Comparison of ENCODE assay signal across 8 mouse cellular contexts in the genomic region with DNA sequence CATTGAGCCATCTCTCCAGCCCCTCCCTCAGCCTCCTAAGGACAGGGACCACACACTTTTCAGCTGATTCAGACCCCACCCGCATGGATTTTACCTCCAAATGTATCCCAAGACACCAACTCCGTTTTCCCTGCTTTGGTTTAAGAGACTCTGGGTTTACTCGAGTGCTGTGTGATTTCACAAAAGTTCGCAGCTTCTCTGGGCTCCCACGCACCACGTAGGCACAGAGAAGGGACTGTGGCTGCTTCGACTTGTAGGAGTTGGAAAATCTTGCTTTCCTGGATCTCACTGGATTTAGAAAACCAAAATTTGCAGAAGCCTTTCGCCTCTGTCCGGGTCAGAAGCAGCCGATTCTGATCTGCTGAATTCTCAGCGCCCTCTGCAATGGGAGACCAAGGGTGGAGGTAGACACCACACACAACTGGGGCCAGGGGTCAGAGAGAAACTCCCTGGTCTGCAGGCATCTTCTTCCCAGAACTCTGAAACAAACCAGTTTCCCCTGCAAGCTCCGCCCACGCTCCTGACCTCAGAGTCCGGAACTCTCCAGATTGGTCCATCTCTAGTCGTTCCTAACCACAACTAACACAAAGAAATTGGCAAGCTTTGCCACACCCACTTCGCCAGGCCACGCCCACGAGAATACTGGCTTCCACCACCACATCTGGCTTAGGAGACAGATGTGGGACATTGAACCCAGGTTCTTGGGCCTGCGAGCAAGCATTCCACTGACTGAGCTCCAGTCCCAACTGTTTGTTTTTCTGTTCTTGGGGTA. TPM values are rescaled to one million over a fixed set of nuclear protein-coding genes. Genes with fewer than 3 reads are reported as not detected.
DNase-seq lines count a peak whose midpoint lies in the region; ATAC-seq and TF ChIP-seq lines count a peak whose summit lies in the region.

No protein-coding gene starts in this region.

- no peak overlapping the region for H3K9ac ChIP-seq in hindbrain, embryonic 11.5 days (ENCODE audit: low read depth, low read length)
- no peak overlapping the region for H3K9ac ChIP-seq in hindbrain, embryonic 12.5 days
- H3K9ac ChIP-seq in embryonic facial prominence, embryonic 13.5 days: peak overlapping the region; percentile 41; the same call in 1 of the 2 replicates
- no peak overlapping the region for H3K9ac ChIP-seq in limb, embryonic 11.5 days (ENCODE audit: low read length)
- H3K9ac ChIP-seq in stomach, embryonic 15.5 days: no peak overlapping the region

- H3K27ac ChIP-seq in hindbrain, embryonic 11.5 days (ENCODE audit: low read depth, low read length): no peak overlapping the region
- H3K27ac ChIP-seq in hindbrain, embryonic 12.5 days: no peak overlapping the region
- peak overlapping the region; percentile 71 for H3K27ac ChIP-seq in embryonic facial prominence, embryonic 13.5 days
- H3K27ac ChIP-seq in limb, embryonic 11.5 days (replicated peaks; ENCODE audit: low read depth, low read length): no peak overlapping the region
- no peak overlapping the region for H3K27ac ChIP-seq in stomach, embryonic 15.5 days

- no peak overlapping the region for H3K4me2 ChIP-seq in hindbrain, embryonic 11.5 days (replicated peaks; ENCODE audit: low read depth, low read length)
- no peak overlapping the region for H3K4me2 ChIP-seq in hindbrain, embryonic 12.5 days (replicated peaks)
- H3K4me2 ChIP-seq in embryonic facial prominence, embryonic 13.5 days: peak overlapping the region; percentile 37
- no peak overlapping the region; the same call in 1 of the 2 replicates for H3K4me2 ChIP-seq in limb, embryonic 11.5 days (ENCODE audit: low read depth, severe bottlenecking)
- peak overlapping the region; percentile 12; the same call in 1 of the 2 replicates for H3K4me2 ChIP-seq in stomach, embryonic 15.5 days

- H3K9me3 ChIP-seq in hindbrain, embryonic 11.5 days (ENCODE audit: control insufficient read depth, low read length): no peaks in the 10 kb centered on the region
- H3K9me3 ChIP-seq in hindbrain, embryonic 12.5 days (replicated peaks): no peaks in the 10 kb centered on the region
- no peaks in the 10 kb centered on the region for H3K9me3 ChIP-seq in E14TG2a.4 (ENCODE audit: low read length)
- no peaks in the 10 kb centered on the region for H3K9me3 ChIP-seq in embryonic facial prominence, embryonic 13.5 days
- H3K9me3 ChIP-seq in limb, embryonic 11.5 days (ENCODE audit: control insufficient read depth, low read length): no peaks in the 10 kb centered on the region; the same call in 1 of the 2 replicates
- H3K9me3 ChIP-seq in stomach, embryonic 15.5 days: no peaks in the 10 kb centered on the region

- no peak for ATAC-seq in hindbrain, embryonic 11.5 days (ENCODE audit: low FRiP score)
- no peak for ATAC-seq in hindbrain, embryonic 12.5 days (ENCODE audit: low FRiP score)
- ATAC-seq in embryonic facial prominence, embryonic 13.5 days (ENCODE audit: insufficient number of reproducible peaks, insufficient read depth, low FRiP score, low TSS enrichment, low read depth): no peak
- ATAC-seq in limb, embryonic 11.5 days (ENCODE audit: insufficient number of reproducible peaks, low FRiP score, low TSS enrichment, low read depth): peak; percentile 36; the same call in 1 of the 2 replicates
- no peak for ATAC-seq in stomach, embryonic 15.5 days (ENCODE audit: insufficient read depth, low FRiP score, low read depth)

- no peak for TF ChIP-seq CTCF in E14TG2a.4 (conservative IDR thresholded peaks at IDR 0.05; ENCODE audit: low read length)

- H3K4me3 ChIP-seq in hindbrain, embryonic 11.5 days (ENCODE audit: low read depth, low read length): no peak overlapping the region
- no peak overlapping the region for H3K4me3 ChIP-seq in hindbrain, embryonic 12.5 days
- peak overlapping the region; percentile 61 for H3K4me3 ChIP-seq in E14TG2a.4 (replicated peaks; ENCODE audit: low read length)
- peak overlapping the region; percentile 2; the same call in 1 of the 2 replicates for H3K4me3 ChIP-seq in embryonic facial prominence, embryonic 13.5 days
- H3K4me3 ChIP-seq in limb, embryonic 11.5 days (ENCODE audit: low read depth, low read length): no peak overlapping the region
- no peak overlapping the region for H3K4me3 ChIP-seq in stomach, embryonic 15.5 days (replicated peaks)

- DNase-seq in hindbrain, embryonic 11.5 days (ENCODE audit: low spot score): peak; percentile 40
- DNase-seq in limb, embryonic 11.5 days (ENCODE audit: low spot score): peak; percentile 78
- DNase-seq in layer of hippocampus, postnatal 36 days: no peak
- no peak for DNase-seq in adrenal gland, postnatal 4 days (ENCODE audit: low spot score in 2 of 2)

- H3K4me1 ChIP-seq in hindbrain, embryonic 11.5 days (replicated peaks; ENCODE audit: control insufficient read depth, insufficient read depth, low read length): 0 out of 2 replicates have a peak, but pooled peaks cover 4% of the 10 kb centered on the region
- peaks cover 3% of the 10 kb centered on the region for H3K4me1 ChIP-seq in hindbrain, embryonic 12.5 days
- H3K4me1 ChIP-seq in E14TG2a.4 (replicated peaks; ENCODE audit: low read depth, low read length): peaks cover 40% of the 10 kb centered on the region
- peaks cover 13% of the 10 kb centered on the region for H3K4me1 ChIP-seq in embryonic facial prominence, embryonic 13.5 days
- H3K4me1 ChIP-seq in limb, embryonic 11.5 days (ENCODE audit: control insufficient read depth, insufficient read depth, low read length): peaks cover 6% of the 10 kb centered on the region; the same call in 1 of the 2 replicates
- peaks cover 10% of the 10 kb centered on the region; the same call in 1 of the 2 replicates for H3K4me1 ChIP-seq in stomach, embryonic 15.5 days

- H3K27me3 ChIP-seq in hindbrain, embryonic 11.5 days (ENCODE audit: control insufficient read depth, insufficient read depth, low read length): no peaks in the 10 kb centered on the region
- no peaks in the 10 kb centered on the region for H3K27me3 ChIP-seq in hindbrain, embryonic 12.5 days
- no peaks in the 10 kb centered on the region for H3K27me3 ChIP-seq in E14TG2a.4 (ENCODE audit: insufficient read depth, low read length)
- no peaks in the 10 kb centered on the region for H3K27me3 ChIP-seq in embryonic facial prominence, embryonic 13.5 days
- no peaks in the 10 kb centered on the region for H3K27me3 ChIP-seq in limb, embryonic 11.5 days (ENCODE audit: control insufficient read depth, insufficient read depth, low read length)
- H3K27me3 ChIP-seq in stomach, embryonic 15.5 days (replicated peaks): no peaks in the 10 kb centered on the region

- WGBS in hindbrain, embryonic 11.5 days: 37% methylated on average over 19 of the region's 19 CpGs
- WGBS in hindbrain, embryonic 12.5 days: 38% methylated on average over 19 of the region's 19 CpGs
- WGBS in embryonic facial prominence, embryonic 13.5 days: 28% methylated on average over 19 of the region's 19 CpGs
- WGBS in limb, embryonic 11.5 days: 31% methylated on average over 19 of the region's 19 CpGs
- WGBS in stomach, embryonic 15.5 days: 31% methylated on average over 19 of the region's 19 CpGs

- no peaks in the 10 kb centered on the region for H3K36me3 ChIP-seq in hindbrain, embryonic 11.5 days (ENCODE audit: control insufficient read depth, insufficient read depth, low read length)
- H3K36me3 ChIP-seq in hindbrain, embryonic 12.5 days: no peaks in the 10 kb centered on the region
- no peaks in the 10 kb centered on the region for H3K36me3 ChIP-seq in E14TG2a.4 (ENCODE audit: insufficient read depth, low read length)
- no peaks in the 10 kb centered on the region for H3K36me3 ChIP-seq in embryonic facial prominence, embryonic 13.5 days
- H3K36me3 ChIP-seq in limb, embryonic 11.5 days (ENCODE audit: control insufficient read depth, insufficient read depth, low read length): no peaks in the 10 kb centered on the region
- H3K36me3 ChIP-seq in stomach, embryonic 15.5 days: no peaks in the 10 kb centered on the region

RNA-seq across cellular contexts. Expression of a gene that starts 22.0 kb away (rescaled TPM):
- 570 and 615 TPM in 2 replicates for polyA plus RNA-seq in hindbrain, embryonic 11.5 days (2014; fragmentation: Nextera tagmentation; extraction: Ambion mirVana)
- polyA plus RNA-seq in hindbrain, embryonic 12.5 days (2016; fragmentation: Nextera tagmentation; extraction: Ambion mirVana): 699 and 764 TPM in 2 replicates
- polyA plus RNA-seq in embryonic facial prominence, embryonic 13.5 days (2015; fragmentation: Nextera tagmentation; extraction: Ambion mirVana): 392 and 441 TPM in 2 replicates
- polyA plus RNA-seq in limb, embryonic 11.5 days (2014; fragmentation: Nextera tagmentation; extraction: Ambion mirVana): 678 and 708 TPM in 2 replicates
- polyA plus RNA-seq in stomach, embryonic 15.5 days (2015; fragmentation: Nextera tagmentation; extraction: Ambion mirVana): 181 and 185 TPM in 2 replicates
- 100 to 1,000 TPM; 185 to 194 TPM for total RNA-seq in layer of hippocampus, postnatal 36 days (2021)
- total RNA-seq in adrenal gland, postnatal 4 days (2021): 100 to 1,000 TPM; 122 to 151 TPM

RNA-seq across cellular contexts. Expression of a gene that starts 31.6 kb away (rescaled TPM):
- polyA plus RNA-seq in hindbrain, embryonic 11.5 days (2014; fragmentation: Nextera tagmentation; extraction: Ambion mirVana): 15,671 and 16,656 TPM in 2 replicates
- 14,392 and 16,600 TPM in 2 replicates for polyA plus RNA-seq in hindbrain, embryonic 12.5 days (2016; fragmentation: Nextera tagmentation; extraction: Ambion mirVana)
- polyA plus RNA-seq in embryonic facial prominence, embryonic 13.5 days (2015; fragmentation: Nextera tagmentation; extraction: Ambion mirVana): 14,475 and 16,597 TPM in 2 replicates
- 16,455 and 16,911 TPM in 2 replicates for polyA plus RNA-seq in limb, embryonic 11.5 days (2014; fragmentation: Nextera tagmentation; extraction: Ambion mirVana)
- polyA plus RNA-seq in stomach, embryonic 15.5 days (2015; fragmentation: Nextera tagmentation; extraction: Ambion mirVana): 14,327 and 14,357 TPM in 2 replicates
- total RNA-seq in layer of hippocampus, postnatal 36 days (2021): 1,000 to 10,000 TPM; 3,215 to 3,370 TPM
- total RNA-seq in adrenal gland, postnatal 4 days (2021): 1,000 to 10,000 TPM; 3,089 to 3,273 TPM

RNA-seq across cellular contexts. Expression of a gene that starts 42.9 kb away (rescaled TPM):
- polyA plus RNA-seq in hindbrain, embryonic 11.5 days (2014; fragmentation: Nextera tagmentation; extraction: Ambion mirVana): 12.1 and 14.5 TPM in 2 replicates
- 24.6 and 26.9 TPM in 2 replicates for polyA plus RNA-seq in hindbrain, embryonic 12.5 days (2016; fragmentation: Nextera tagmentation; extraction: Ambion mirVana)
- polyA plus RNA-seq in embryonic facial prominence, embryonic 13.5 days (2015; fragmentation: Nextera tagmentation; extraction: Ambion mirVana): 15.0 and 15.7 TPM in 2 replicates
- 10.2 and 11.1 TPM in 2 replicates for polyA plus RNA-seq in limb, embryonic 11.5 days (2014; fragmentation: Nextera tagmentation; extraction: Ambion mirVana)
- polyA plus RNA-seq in stomach, embryonic 15.5 days (2015; fragmentation: Nextera tagmentation; extraction: Ambion mirVana): 12.3 and 12.6 TPM in 2 replicates
- total RNA-seq in layer of hippocampus, postnatal 36 days (2021): 10 to 100 TPM; 37.1 to 41.6 TPM
- total RNA-seq in adrenal gland, postnatal 4 days (2021): 10 to 100 TPM; 18.3 to 20.9 TPM

Comparison
In these comparisons a context has a peak if more than half of its experiments do, and no peak if none do; other contexts are left out.
1. DNase-seq: peak in hindbrain, embryonic 11.5 days (single experiment) and limb, embryonic 11.5 days (single experiment); none in layer of hippocampus, postnatal 36 days (0 of 2) and adrenal gland, postnatal 4 days (0 of 2).
2. H3K4me2 ChIP-seq: peak in embryonic facial prominence, embryonic 13.5 days (single experiment) and stomach, embryonic 15.5 days (single experiment); none in hindbrain, embryonic 11.5 days (single experiment), hindbrain, embryonic 12.5 days (single experiment) and limb, embryonic 11.5 days (single experiment).
3. H3K4me3 ChIP-seq: peak in E14TG2a.4 (single experiment) and embryonic facial prominence, embryonic 13.5 days (single experiment); none in hindbrain, embryonic 11.5 days (single experiment), hindbrain, embryonic 12.5 days (single experiment), limb, embryonic 11.5 days (single experiment) and stomach, embryonic 15.5 days (single experiment).